Mouse (Mus musculus) layer of hippocampus, postnatal 25 days (tissue): ENCODE measurements around the gene Ntn1. TPM values are rescaled to one million over a fixed set of nuclear protein-coding genes. Genes with fewer than 3 reads are reported as not detected.

Experiments
- DNase-seq, 2 experiments: peaks; one replicate each; pipeline ENCODE4 v3.0.0; 2022; ENCODE audit warnings: mixed read lengths in 2 of 2, low spot score in 1 of 2; ENCODE audit errors: extremely low spot score in 1 of 2
- total RNA-seq, 2 experiments: library from RNA; stranded (reverse); gene quantifications; 2 replicates each; pipeline ENCODE4 v1.2.3; 2021

The Ntn1 gene
- total RNA-seq, 2 experiments from 2014 or later, result 7.4 to 7.5 TPM

- no peak for DNase-seq
Observed at GRCm38 (mm10) chr11:68285754-68286141, 114.9 kb downstream of the Ntn1 start.

- no peak for DNase-seq
Observed at GRCm38 (mm10) chr11:68280001-68280510, 120.6 kb downstream of the Ntn1 start.

GRCm38 (mm10) chr11:68276945-68277344, 123.7 kb downstream of the Ntn1 start:
- DNase-seq, result no peak

- no peak for DNase-seq
Observed at GRCm38 (mm10) chr11:68274331-68274811, 126.3 kb downstream of the Ntn1 start.

- DNase-seq, result no peak
Observed at GRCm38 (mm10) chr11:68273855-68274254, 126.8 kb downstream of the Ntn1 start.

GRCm38 (mm10) chr11:68270730-68271467, 129.7 kb downstream of the Ntn1 start:
- no peak for DNase-seq

GRCm38 (mm10) chr11:68264276-68264675, 136.3 kb downstream of the Ntn1 start:
- no peak for DNase-seq

GRCm38 (mm10) chr11:68263100-68263499, 137.5 kb downstream of the Ntn1 start:
- no peak for DNase-seq

GRCm38 (mm10) chr11:68261162-68261892, 139.3 kb downstream of the Ntn1 start:
- no peak for DNase-seq

- no peak for DNase-seq
Observed at GRCm38 (mm10) chr11:68260399-68260798, 140.2 kb downstream of the Ntn1 start.

GRCm38 (mm10) chr11:68258498-68258897, 142.1 kb downstream of the Ntn1 start:
- no peak for DNase-seq

GRCm38 (mm10) chr11:68253531-68253930, 147.1 kb downstream of the Ntn1 start:
- DNase-seq, result no peak

- DNase-seq, result no peak
Observed at GRCm38 (mm10) chr11:68250106-68250505, 150.5 kb downstream of the Ntn1 start.

- DNase-seq, result no peak
Observed at GRCm38 (mm10) chr11:68247897-68248296, 152.7 kb downstream of the Ntn1 start.

- DNase-seq, result no peak
Observed at GRCm38 (mm10) chr11:68244992-68245261, 155.7 kb downstream of the Ntn1 start.

GRCm38 (mm10) chr11:68244254-68244991, 156.2 kb downstream of the Ntn1 start:
- no peak for DNase-seq

GRCm38 (mm10) chr11:68239756-68240155, 160.9 kb downstream of the Ntn1 start:
- DNase-seq, result no peak

- no peak for DNase-seq
Observed at GRCm38 (mm10) chr11:68233469-68233965, 167.1 kb downstream of the Ntn1 start.

- DNase-seq, result no peak
Observed at GRCm38 (mm10) chr11:68231558-68231957, 169.1 kb downstream of the Ntn1 start.

- no peak for DNase-seq
Observed at GRCm38 (mm10) chr11:68228941-68229665, 171.5 kb downstream of the Ntn1 start.
